24 mouse cellular contexts compared by ENCODE assay signal in the genomic region with DNA sequence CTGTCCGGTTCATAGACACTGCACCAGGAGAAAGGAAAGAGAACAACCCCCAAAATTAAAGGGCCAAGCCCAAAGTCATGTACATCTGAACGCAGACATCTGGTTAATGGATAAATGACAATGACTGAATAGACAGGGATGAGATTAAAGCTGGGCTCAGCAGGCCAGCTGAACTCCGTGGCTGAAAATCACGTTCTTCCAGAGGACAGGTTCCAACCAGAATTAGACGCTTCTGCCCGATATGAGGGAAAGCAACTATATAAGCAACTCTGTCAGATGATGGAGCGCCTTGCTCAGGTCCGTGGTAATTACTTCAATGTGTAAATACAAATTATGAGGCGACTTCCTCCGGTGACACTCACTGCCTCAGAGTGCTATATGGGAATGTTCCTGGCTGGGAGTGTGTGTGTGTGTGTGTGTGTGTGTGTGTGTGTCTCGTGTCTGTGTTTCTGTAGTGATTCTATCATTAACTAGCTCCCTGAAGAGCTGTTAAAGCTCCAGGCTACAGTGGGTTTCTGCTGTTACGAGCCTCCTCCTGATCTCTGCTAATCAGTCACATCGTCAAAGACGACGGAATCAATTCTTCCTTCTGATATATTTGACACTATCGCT.
DNase-seq lines count a peak whose midpoint lies in the region; ATAC-seq lines count a peak whose summit lies in the region.
"Had no signal": no experiment of that assay in that cellular context is flagged by ENCODE, and none has a peak within 500 bp of the region (broad histone marks: within the 10 kb centered on the region; RNA-seq: fewer than 3 reads in every experiment).

No protein-coding gene starts in this region.

- intact Hi-C loops in heart, postnatal 25 days (cut with DNase I) = no loop called here

- WGBS in neural tube, embryonic 11.5 days = 62% methylated on average over 16 of the region's 16 CpGs
- 45% methylated on average over 16 of the region's 16 CpGs for WGBS in midbrain, embryonic 15.5 days
- 70% methylated on average over 16 of the region's 16 CpGs for WGBS in kidney, embryonic 14.5 days

- peak; percentile 51 for DNase-seq in heart, adult 11 months
- no peak for DNase-seq in heart, postnatal 25 days (ENCODE audit: low spot score)
- DNase-seq in neural tube, embryonic 11.5 days (ENCODE audit: low spot score) = no peak
- no peak for DNase-seq in neural tube, embryonic 10.5 days (ENCODE audit: extremely low spot score, low spot score)
- DNase-seq in urinary bladder, adult 2 months (ENCODE audit: low spot score) = no peak
- DNase-seq in cerebellum, adult 11-12 months = no peak
- DNase-seq: adrenal gland, postnatal 10 days; cerebellum, postnatal 10 days; forebrain, postnatal 0 days; gastrocnemius, postnatal 14 days; heart, adult 2 months; heart, postnatal 4 days; kidney, adult 8-10 months; kidney, postnatal 25 days; layer of hippocampus, postnatal 36 days; lung, adult 18-20 months; lung, postnatal 10 days had no signal

- peaks cover 20% of the 10 kb centered on the region for H3K4me1 ChIP-seq in neural tube, embryonic 11.5 days (ENCODE audit: control insufficient read depth, insufficient read depth, low read length)
- H3K4me1 ChIP-seq in midbrain, embryonic 15.5 days = peaks cover 31% of the 10 kb centered on the region
- no peaks in the 10 kb centered on the region for H3K4me1 ChIP-seq in kidney, embryonic 14.5 days (ENCODE audit: control insufficient read depth, insufficient read depth, low read length)
- H3K4me1 ChIP-seq: intestine, embryonic 15.5 days; liver, embryonic 12.5 days had no signal

- H3K36me3 ChIP-seq in neural tube, embryonic 11.5 days (ENCODE audit: control insufficient read depth, insufficient read depth, low read length) = no peaks in the 10 kb centered on the region
- peaks cover 5% of the 10 kb centered on the region; the same call in 1 of the 2 replicates for H3K36me3 ChIP-seq in midbrain, embryonic 15.5 days (replicated peaks)
- peaks cover 9% of the 10 kb centered on the region for H3K36me3 ChIP-seq in kidney, embryonic 14.5 days (ENCODE audit: control insufficient read depth, insufficient read depth, low read length)
- H3K36me3 ChIP-seq: heart, embryonic 15.5 days; liver, embryonic 12.5 days had no signal

- no peak overlapping the region for H3K4me3 ChIP-seq in neural tube, embryonic 11.5 days (ENCODE audit: low read depth, low read length)
- no peak overlapping the region for H3K4me3 ChIP-seq in midbrain, embryonic 15.5 days
- no peak overlapping the region for H3K4me3 ChIP-seq in kidney, embryonic 14.5 days (ENCODE audit: low read length)
- H3K4me3 ChIP-seq: embryonic facial prominence, embryonic 10.5 days; heart, adult 2 months; heart, embryonic 15.5 days; intestine, embryonic 15.5 days; limb, embryonic 12.5 days; liver, embryonic 12.5 days had no signal

- no peak overlapping the region for H3K9ac ChIP-seq in neural tube, embryonic 11.5 days (ENCODE audit: low read length)
- H3K9ac ChIP-seq in midbrain, embryonic 15.5 days = no peak overlapping the region
- H3K9ac ChIP-seq in kidney, embryonic 14.5 days (ENCODE audit: low read depth, low read length) = no peak overlapping the region
- H3K9ac ChIP-seq: forebrain, postnatal 0 days; heart, embryonic 15.5 days; intestine, embryonic 15.5 days; limb, embryonic 12.5 days; liver, embryonic 12.5 days had no signal

- ATAC-seq in neural tube, embryonic 11.5 days (ENCODE audit: insufficient read depth, low FRiP score, low TSS enrichment) = no peak
- peak; percentile 21; the same call in 1 of the 2 replicates for ATAC-seq in midbrain, embryonic 15.5 days (replicated peaks)
- ATAC-seq in kidney, embryonic 14.5 days (ENCODE audit: low FRiP score, low TSS enrichment) = no peak
- ATAC-seq: forebrain, postnatal 0 days; intestine, embryonic 15.5 days; liver, embryonic 12.5 days had no signal

- H3K9me3 ChIP-seq in neural tube, embryonic 11.5 days (ENCODE audit: control insufficient read depth, low read length) = no peaks in the 10 kb centered on the region
- no peaks in the 10 kb centered on the region for H3K9me3 ChIP-seq in midbrain, embryonic 15.5 days
- H3K9me3 ChIP-seq in kidney, embryonic 14.5 days (ENCODE audit: control insufficient read depth, low read length) = no peaks in the 10 kb centered on the region
- H3K9me3 ChIP-seq: embryonic facial prominence, embryonic 10.5 days; heart, embryonic 15.5 days; intestine, embryonic 15.5 days; limb, embryonic 12.5 days; liver, embryonic 12.5 days had no signal

- H3K27me3 ChIP-seq in neural tube, embryonic 11.5 days (ENCODE audit: control insufficient read depth, insufficient read depth, low read length) = no peaks in the 10 kb centered on the region
- H3K27me3 ChIP-seq in midbrain, embryonic 15.5 days (replicated peaks) = no peaks in the 10 kb centered on the region
- no peaks in the 10 kb centered on the region for H3K27me3 ChIP-seq in kidney, embryonic 14.5 days (ENCODE audit: control insufficient read depth, insufficient read depth, low read length)
- H3K27me3 ChIP-seq: heart, embryonic 15.5 days; intestine, embryonic 15.5 days; limb, embryonic 12.5 days had no signal

- no peak overlapping the region for H3K4me2 ChIP-seq in neural tube, embryonic 11.5 days (ENCODE audit: low read depth)
- no peak overlapping the region for H3K4me2 ChIP-seq in midbrain, embryonic 15.5 days
- no peak overlapping the region for H3K4me2 ChIP-seq in kidney, embryonic 14.5 days (replicated peaks; ENCODE audit: low read depth, low read length)
- H3K4me2 ChIP-seq: heart, embryonic 15.5 days; intestine, embryonic 15.5 days; limb, embryonic 12.5 days; liver, embryonic 12.5 days had no signal

- 0 out of 2 replicates have a peak overlapping the region, but pooled peaks have one; percentile 1 for H3K27ac ChIP-seq in neural tube, embryonic 11.5 days (ENCODE audit: low read depth, low read length)
- H3K27ac ChIP-seq in midbrain, embryonic 15.5 days = peak overlapping the region; percentile 49
- no peak overlapping the region for H3K27ac ChIP-seq in kidney, embryonic 14.5 days (ENCODE audit: low read depth, low read length)
- H3K27ac ChIP-seq: embryonic facial prominence, embryonic 10.5 days; heart, adult 2 months; heart, embryonic 15.5 days; intestine, embryonic 15.5 days; limb, embryonic 12.5 days; liver, embryonic 12.5 days had no signal
